Mouse (Mus musculus): ENCODE data around the gene Tbc1d15. TPM values are rescaled to one million over a fixed set of nuclear protein-coding genes. Genes with fewer than 3 reads are reported as not detected.

Gene Tbc1d15
- polyA plus RNA-seq, 1 experiment from 2014 or later: 33.5 TPM

Other genes starting within 250 kb of the Tbc1d15 start
- not detected in 2 replicates for gene Tph2, start 66.4 kb downstream of the Tbc1d15 start, polyA plus RNA-seq (2015; fragmentation: Nextera tagmentation; extraction: Ambion mirVana)
- gene Rab21, start 64.1 kb upstream of the Tbc1d15 start, polyA plus RNA-seq (2015; fragmentation: Nextera tagmentation; extraction: Ambion mirVana): 1.8 TPM in 2 replicates
- 9.5 and 9.9 TPM in 2 replicates for gene Tmem19, start 111.0 kb upstream of the Tbc1d15 start, polyA plus RNA-seq (2015; fragmentation: Nextera tagmentation; extraction: Ambion mirVana)
- 5.5 and 5.6 TPM in 2 replicates for gene Thap2, start 133.0 kb upstream of the Tbc1d15 start, polyA plus RNA-seq (2015; fragmentation: Nextera tagmentation; extraction: Ambion mirVana)
- gene Zfc3h1, start 133.5 kb upstream of the Tbc1d15 start, polyA plus RNA-seq (2015; fragmentation: Nextera tagmentation; extraction: Ambion mirVana): 5.9 and 6.8 TPM in 2 replicates

Measured in liver, embryonic 16.5 days (tissue).